Mouse (Mus musculus): Measurements from ENCODE around the gene Aars2.

- no peak for TF ChIP-seq EP300 (optimal IDR thresholded peaks at IDR 0.05)
- no peak for TF ChIP-seq CTCF (IDR thresholded peaks at IDR 0.05; ENCODE audit: low read depth)
These were observed 60.5 kb downstream of the Aars2 start for GRCm38 (mm10) chr17:45567162-45567601.
